Mouse (Mus musculus): ENCODE measurements around the gene Marveld2. TPM values are rescaled to one million over a fixed set of nuclear protein-coding genes. Genes with fewer than 3 reads are reported as not detected.

The Marveld2 gene
- 1 to 10 TPM in 1 of 4 experiments, under 1 TPM in 3; 0.61 to 1.4 (median 0.83) TPM for total RNA-seq (2022)

DNA sequence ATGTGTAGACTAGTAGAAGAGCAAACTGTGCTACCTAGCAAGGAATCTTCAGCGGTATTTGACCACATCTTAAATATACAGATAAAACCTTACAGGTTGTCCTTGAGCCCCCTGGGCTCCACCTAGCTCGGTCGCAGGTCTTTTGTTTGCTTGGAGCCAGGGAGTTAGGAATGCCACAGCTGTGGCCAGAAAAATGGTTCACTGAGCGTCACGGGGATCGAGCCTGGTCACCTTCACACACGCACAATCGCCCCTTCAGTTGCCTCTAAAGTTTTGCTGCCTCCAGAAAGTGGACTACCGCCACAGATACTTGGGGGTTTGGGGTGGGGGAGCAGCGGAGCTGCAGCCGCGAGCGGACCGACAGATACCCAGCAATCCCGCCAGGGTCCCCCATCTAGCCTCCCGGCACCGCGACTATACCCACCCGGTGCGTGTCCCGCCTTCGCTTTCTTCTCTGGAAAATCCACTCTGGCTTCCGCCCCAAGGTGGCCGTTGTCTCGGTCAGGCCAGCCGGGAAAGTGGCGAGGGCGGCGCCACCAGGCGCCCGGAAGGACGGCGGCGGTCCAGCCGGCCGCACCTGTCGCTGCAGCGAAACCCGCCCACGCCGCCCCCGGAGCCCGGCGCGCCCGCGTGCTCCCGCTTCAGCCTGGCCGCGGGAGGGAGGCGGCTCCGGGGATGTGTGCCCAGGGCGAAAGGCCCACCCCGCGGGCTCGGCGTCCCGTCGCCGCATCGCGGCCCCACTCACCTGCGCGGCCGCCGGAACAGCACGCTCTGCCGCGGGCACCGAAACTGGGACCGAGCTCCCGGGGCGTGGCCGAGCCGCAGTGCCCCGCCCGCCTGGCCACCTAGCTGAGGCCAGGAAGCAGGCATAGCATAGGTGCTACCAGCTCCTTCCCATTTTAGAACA, at the start of gene Marveld2:
Marveld2 (minus strand) TSS at position 791 of the 907 bp plus-strand sequence.
- DNase-seq, result no peak

DNA sequence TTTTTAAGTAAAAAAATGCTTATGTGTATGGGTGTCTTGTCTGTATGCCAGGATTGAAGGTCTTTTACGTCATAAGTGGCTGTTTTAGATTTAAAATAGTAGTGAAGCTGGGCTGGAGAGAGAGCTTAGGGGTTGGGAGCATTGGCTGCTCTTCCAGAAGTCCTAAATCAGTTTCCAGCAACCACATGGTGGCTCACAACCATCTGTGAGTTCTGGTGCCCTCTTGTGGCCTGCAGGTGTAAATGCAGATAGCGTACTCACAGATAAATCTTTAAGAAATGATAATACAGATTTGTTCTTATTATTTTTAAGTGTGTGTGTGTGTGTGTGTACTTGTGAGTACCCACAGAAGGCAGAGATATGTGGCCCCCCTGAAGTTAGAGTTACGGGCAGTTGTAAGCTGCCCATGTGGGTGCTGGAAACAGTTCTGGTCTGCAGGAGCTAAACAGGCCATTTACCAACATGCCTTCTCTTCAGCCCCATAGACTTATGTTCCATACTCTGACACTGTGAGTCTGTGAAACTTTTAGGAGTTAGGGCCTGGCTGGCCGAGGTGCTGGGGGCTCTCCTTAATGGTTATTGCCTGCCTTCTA, 43.2 kb upstream of the Marveld2 start:
- no peak for DNase-seq

DNA sequence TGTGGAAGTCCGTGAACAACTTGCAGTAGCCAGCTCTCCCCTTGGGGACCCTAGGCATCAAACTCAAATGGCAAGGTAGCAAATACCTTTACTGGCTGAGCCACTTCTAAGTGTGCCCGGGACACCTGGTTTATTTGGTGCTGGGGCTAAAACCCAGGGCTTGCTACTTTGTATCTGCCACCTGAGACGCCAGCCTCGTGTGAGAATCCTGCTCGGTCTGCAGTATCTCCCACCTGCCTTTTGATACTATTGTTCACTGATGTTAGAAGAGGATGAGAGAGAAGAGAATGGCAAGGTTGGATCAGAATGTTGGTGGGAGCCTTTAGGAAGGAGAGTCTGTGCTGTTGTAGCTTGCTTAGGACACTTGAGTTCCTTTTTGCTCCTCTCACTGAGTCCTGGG, 41.3 kb upstream of the Marveld2 start:
- no peak for DNase-seq

DNA sequence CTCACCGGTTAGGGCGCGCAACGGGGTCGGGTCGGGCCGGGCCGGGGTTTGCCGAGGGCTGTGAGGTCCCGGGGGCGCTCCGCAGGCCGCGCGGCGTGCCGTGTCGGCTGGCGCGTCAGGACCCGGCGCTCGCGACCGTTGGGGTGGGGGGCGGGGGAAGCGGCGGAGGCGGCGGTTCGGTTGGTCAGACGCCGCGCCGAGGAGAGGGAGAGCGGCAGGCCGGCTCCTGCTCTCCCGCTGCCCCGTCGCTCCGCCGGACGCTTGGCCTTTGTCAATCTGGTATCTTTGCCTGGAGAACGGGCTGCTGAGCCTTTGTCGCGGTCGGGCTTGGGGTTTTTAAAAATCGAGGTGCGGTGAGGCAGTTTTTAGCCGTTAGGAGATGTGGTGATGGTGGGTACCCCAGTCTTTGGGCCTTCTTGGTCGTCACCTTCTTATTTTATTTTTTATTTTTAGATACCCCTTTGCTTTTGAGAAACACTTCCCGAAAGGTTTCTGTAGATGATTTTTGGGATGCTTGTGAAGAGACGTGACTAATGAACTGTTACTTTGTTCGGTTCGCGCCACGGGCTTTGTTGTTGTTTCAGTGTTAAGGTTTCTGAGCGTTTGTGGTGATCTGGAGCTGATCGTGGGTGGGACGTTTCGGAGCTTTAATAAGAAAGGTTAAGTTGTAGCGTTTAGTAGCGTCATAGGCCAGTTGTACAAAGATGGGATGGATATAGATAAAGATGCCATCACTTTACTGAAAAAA, 34.8 kb upstream of the Marveld2 start, which contains the start of gene Taf9:
Taf9 (plus strand) TSS at position 141 of the 748 bp plus-strand sequence.
- no peak for DNase-seq

DNA sequence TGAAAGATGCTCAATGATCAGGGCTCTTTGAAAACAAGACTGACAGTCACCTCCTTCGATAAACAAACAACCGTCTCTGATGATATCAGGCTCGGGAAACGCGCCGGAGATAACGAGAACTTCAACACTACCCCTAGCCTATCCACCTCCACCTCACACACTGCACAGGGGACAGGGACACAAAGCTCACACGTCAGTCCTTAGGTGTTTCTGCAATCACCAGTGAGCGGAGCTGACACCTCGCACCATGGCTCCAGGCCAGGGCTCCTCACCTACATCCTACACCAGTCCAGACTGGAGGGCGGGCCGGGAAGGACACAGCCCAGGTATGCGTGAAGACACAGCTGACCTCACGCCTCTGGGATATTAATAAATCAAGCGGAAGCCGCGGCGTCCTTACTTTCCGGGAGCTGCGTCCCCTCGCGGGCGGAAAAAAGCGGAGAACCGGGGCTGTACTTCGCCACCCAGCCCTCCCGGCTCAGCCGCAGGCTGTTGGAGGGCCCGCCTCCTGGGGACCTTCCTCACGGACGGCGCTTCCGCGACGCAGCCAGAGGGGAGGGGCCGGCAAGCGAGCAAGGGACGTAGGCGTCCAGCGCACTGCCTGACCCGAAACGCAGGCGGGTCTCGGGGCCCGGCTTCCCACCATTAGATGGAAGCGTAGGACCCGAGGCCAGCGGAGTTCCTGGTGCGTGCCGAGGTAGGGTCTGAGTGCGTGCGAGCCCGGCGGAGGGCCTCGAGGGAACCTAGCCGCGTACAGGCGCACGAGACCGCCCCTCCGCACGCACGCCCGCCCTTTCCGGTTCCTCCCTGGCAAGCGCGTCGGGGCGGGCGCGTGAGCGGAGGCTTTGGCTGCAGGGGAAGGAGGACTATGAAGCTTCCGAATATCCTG, 34.0 kb upstream of the Marveld2 start, which contains the start of the genes Ak6 and Rad17:
Ak6 (plus strand) TSS at position 430 of the 889 bp plus-strand sequence.
Rad17 (minus strand) TSS at position 502 of the 889 bp plus-strand sequence.
- peak; percentile 91 for DNase-seq

DNA sequence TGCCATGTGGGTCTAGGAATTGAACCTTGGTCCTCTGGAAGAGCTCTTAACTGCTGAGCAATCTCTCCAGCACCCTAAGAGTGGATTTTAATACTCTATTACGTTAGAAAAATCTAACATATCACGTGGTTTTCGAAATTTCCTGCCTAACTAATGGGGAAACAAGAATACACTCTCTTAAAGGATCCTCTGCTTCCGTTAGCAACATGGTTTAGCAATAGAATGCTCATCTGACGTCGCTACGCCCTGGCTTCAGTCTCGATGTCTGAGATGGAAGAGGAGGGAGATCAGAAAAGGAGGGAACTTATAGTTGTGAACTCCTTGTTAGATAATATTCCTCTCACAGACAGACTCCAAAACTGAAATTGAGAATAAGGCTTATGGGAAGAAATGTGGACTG, 31.5 kb upstream of the Marveld2 start:
- DNase-seq, result no peak

DNA sequence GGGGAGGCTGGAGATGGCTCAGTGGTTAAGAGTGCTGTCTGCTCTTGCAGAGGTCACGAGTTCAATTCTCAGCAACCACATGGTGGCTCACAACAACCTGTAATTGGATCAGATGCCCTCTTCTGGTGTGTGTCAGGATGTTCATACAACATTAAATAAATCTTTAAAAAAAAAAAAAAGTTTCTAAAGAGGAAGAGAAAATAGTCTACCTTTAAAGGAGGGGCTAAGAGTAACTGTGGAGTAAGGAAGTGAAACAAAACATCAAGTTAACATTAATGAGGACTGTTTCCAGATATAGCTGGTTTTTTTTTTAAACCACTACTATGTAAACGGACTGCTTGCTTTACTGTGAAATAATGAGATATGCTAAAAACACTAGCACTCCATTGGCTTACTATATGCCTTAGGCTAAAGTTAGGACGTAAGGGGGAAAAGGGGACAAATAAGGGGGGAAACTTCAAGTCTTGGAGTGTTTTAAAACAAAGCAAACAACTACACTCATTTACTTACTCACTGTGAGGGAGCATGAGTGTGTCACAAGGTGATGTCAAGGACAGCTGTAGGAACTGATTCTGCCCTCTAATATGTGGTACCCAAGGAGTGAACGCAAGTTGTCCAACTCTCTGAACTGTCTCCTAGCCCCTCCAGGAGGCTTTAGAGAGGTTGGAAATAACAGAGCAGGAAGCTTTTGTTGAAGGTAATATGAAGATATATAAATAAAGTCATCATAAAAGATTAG, 25.9 kb upstream of the Marveld2 start:
- DNase-seq, result no peak

DNA sequence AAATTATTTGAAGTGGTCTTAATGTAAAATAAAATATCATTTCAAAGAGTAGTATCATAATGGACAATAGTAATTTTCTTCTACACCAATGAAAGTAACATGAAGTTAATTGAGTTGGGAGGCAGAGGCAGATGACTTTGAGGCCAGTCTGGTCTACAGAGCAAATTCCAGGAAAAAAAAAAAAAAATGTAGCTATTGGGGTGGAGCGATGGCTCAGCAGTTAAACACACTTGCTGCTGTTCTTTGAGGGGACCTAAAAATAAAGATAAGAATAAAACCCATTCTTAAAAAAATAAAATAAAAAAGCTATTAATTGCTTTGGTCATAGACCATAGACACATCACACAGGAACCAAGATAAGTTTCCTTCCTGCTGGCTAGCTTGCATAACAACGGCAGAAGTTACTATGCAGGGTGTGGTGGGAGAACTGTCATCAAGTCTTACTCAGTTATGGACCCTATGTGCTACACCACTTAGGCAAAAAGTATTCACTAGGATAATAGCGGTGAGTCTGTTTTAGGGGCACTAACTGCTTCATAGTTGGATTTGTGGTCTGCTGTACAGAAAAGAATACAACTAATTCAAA, 17.4 kb upstream of the Marveld2 start:
- no peak for DNase-seq

DNA sequence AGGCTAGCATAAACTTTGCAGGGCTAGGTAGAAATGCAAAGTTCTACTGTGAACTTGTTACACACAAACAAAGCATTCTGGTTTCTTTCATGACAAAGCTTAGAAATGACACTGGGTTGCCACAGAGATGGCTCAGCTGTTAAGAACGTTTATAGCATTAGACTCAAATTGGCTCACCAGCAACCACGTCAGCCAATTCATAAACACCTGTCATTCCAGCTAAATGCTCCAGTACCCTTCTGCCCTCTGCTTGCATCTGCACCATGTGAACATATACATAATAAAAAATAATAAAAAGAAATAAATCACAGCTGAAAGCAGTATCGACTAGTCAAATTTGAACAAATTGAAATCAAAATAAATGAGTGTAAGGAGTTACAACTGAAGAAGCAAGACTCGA, 5.5 kb upstream of the Marveld2 start:
- DNase-seq, result no peak

DNA sequence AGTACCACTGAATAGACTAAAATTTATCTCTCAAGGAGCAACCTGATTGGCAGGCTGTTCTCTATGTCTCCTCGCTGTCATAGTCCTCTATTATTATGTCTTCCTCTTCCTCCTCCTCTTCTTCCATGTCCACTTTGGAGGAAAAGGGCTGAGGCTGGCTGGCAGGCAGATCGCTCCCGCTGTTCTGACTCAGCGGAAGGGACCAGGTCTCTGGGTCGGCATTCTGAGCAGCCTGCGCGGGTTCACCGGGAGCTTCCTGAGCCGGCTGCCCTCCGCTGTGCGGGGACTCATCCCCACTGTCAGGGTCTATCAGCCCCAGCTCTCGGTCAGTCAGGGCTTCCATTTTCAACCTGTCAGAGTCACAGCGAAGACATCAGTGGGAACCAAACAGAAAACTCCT, 812 bp upstream of the Marveld2 start:
- no peak for DNase-seq

DNA sequence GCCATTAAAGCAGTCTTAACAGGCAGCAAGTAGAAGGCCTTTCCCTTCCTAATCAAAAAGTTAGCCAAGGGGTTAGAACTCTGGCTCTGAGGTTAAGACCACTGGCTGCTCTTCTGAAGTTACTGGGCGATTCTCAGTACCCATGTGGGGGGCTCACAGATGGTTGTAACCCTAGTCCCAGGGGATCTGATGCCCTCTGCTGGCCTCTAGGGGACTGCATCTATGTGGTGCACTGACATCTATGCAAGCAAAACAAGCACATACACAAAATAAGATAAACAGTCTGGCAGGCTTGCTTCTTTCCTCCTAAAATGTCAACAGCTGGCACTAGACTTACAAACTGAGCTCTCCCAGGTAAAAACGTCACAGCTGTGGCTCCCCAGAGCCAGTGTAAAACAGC, 3.9 kb downstream of the Marveld2 start:
- no peak for DNase-seq

DNA sequence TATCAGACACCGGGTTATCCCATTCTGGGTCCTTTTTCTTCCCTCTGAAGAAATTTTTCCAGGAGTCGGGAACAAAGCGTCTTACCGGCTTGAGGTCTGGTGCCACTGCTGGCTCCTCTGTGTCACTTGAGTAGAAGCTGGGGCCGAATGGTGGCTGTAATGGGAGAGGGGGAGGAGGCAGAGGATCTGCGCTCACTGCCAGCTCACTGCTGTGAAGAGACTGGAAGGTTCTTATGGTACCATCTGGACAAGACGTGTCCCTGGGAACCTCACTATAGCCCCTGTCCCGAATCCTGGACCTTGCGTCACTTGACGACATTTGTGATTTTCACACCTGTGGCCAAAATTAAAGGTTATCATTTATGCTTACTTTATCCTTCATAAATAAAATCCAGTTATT, 4.5 kb downstream of the Marveld2 start:
- DNase-seq, result no peak

DNA sequence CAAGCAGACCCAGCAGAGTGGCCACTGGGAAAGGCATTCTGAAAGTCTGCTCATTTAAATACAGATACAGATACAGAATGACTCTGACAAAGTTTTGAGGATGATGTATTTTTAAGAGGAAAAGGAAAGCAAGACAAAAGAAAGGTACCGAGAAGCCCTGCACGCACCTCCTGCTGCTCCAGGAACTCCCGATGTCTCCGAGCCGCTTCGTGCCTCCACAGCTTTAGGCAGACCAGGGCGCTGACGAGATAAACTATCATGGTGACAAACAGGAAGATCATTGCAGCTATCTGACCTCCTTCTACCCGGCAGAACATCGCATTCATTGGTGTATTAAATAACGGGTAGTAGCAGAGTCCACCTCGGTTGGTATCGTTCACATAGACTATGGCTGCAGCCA, 5.5 kb downstream of the Marveld2 start:
- no peak for DNase-seq

DNA sequence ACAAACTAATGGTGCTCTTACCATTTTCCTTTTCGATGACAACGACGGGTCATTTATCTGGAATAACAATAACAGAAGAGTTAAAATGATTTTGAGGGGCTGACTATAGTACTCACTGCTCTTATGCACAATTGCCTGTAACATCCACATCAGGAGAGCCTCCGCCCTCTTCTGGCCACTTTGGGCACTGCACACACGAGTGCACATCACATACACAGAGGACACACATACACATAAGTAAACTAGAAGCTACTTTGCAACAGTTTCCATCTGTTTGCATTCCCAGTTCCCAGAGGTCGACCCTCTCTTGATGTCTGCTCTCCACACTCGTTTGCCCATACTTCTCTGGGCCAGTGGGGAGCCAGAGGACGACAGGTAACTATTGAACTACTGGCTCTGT, 9.0 kb downstream of the Marveld2 start:
- DNase-seq, result no peak

DNA sequence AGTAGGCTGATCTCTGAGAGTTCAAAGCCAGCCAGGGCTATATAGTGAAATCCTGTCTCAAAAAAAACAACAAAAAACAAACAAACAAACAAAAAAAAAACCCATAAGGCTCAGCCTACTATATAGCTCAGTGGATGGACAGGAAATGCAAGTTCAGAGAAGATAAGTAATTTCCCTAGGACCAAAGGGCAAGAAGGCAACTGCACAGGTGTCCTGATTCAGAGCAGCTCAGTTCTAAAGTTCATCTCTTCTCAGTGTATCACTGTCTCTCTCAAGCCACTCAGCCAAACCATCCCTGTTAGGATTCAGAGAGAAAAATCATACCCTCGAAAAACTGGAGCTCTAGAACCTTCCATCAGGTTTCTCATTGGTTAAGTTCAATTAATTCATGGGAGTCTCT, 10.9 kb downstream of the Marveld2 start:
- no peak for DNase-seq

DNA sequence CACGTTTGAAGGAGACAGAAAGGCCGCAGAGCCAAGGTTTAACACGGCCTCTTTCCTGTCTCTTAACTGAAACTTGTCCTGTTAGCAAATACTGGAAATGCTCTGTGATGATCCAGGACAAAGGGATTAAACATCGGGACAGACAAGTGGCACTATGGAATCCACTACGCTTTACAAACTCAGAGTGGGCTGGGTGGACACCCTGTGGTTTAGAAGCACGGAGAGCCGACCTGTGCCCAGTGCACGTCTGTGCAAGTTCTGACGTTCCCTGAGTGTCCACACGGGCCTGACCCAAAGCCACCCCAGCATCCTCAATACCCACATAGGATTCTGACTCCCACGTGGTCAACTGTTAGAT, 13.1 kb downstream of the Marveld2 start:
- DNase-seq, result no peak

DNA sequence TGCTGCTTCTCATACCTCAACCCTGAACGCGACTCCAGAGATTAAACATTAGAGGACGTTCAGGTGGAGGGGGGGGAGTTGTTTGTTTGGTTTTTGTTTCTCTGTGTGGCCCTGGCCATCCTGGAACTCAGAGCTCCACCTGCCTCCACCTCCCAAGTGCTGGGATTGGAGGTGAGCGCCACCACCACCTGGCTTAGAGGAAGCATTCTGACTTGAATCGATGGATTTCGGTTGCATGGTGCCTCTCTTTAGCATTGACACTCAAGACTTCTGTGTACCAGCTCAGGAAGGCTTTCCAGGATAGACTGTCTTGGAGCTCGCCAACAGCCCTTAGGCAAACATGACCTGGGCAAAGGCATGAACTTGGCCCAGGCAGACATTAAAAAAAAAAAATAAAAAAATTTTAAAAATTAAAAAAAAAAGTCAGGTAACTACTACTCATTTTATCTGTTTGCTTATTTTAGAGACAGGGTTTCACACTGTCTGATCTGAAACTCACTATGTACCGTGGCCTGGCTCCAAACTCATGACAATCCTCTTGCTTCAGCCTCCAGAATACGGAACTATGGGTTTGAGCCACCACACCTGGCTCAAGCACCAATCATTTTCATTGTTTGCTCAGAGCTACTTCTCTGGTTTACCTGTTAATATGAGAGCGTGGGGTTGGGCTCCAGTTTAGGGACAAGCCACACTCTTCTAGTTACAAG, 13.6 kb downstream of the Marveld2 start:
- no peak for DNase-seq

DNA sequence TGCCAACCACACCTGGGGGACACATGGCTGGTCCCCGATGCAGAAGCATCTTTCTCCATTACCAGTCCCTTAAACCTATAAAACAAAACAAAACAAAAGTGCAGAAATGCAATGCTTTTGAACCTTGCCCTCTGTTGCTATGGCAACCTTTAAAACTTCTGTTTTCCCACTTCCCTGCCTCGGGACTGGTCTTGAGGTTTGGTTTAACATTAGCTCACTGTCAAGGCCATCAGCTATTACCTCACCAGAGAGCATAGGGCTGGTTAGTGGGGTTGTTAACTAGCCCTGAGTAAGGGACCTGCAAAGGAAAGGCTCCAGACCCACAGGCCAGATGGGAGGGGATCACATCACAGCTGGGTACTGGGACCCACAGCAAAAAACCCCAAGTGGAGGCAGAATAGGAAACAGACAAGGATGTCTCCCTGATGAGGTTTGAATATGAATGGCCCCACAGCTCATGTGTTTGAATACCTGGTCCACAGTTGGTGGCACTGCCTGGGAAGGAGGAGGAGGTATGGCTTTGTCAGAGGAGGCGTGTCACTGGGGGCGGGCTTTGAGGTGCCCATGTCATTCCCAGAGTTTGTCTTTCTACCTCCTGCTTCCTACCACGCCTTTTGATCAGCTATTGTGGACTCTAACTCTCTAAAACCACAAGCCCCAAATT, 14.4 kb downstream of the Marveld2 start:
- DNase-seq, result no peak

DNA sequence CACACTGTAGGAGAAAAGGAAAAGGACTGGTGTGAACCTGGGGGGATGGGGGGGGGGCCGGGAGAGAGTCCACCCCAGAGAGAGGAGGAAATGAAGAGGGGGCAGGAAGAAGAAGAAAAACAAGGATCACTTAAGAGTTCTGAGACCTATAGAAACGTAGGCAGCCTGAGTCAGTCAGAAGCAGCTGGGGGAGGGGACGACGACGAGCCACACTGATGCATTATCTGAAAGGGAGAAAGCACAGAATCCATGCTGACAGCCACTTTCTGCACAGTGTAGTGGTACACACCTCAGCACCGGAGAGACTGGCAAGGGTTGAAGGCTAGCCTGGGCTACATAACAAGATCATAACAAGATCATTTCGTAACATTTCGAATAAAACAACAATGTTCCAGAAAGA, 15.7 kb downstream of the Marveld2 start:
- DNase-seq, result no peak

DNA sequence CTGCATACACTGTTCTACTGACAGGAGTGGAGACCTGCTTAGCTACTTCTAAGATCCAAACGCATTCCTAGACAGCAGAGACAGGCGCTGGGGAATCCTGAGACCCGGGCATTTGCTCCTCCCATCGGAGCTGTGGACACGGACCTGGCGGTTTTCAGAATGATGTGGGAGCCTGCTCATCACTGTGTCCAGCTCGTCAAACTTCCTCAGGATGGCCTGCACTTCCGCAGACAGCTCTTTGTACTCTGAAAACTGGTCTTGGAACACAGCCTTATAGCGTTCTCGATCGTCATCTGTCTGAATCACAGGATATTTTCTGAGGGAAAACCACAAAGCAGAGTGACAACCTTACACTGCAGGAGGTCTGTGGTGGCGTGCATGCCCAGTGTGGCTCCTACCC, 16.5 kb downstream of the Marveld2 start:
- DNase-seq, result no peak
